Mouse (Mus musculus): ENCODE measurements around the gene Camkmt. TPM values are rescaled to one million over a fixed set of nuclear protein-coding genes. Genes with fewer than 3 reads are reported as not detected.

The Camkmt gene
- polyA plus RNA-seq, 1 experiment from 2014 or later, result 7.0 TPM

- Histone ChIP-seq H3K9me3 (replicated peaks; ENCODE audit: control insufficient read depth, low read length) (no peaks in the 10 kb centered on the region), H3K4me3 (ENCODE audit: low read depth, low read length) (no peak overlapping the region), H3K27ac (ENCODE audit: low read depth, low read length) (no peak overlapping the region), H3K4me2 (no peak overlapping the region), H3K4me1 (ENCODE audit: control insufficient read depth, insufficient read depth, low read length) (peaks cover 5% of the 10 kb centered on the region; the same call in 1 of the 2 replicates), H3K27me3 (ENCODE audit: control insufficient read depth, insufficient read depth, low read length) (no peaks in the 10 kb centered on the region), H3K36me3 (ENCODE audit: control insufficient read depth, insufficient read depth, low read length) (no peaks in the 10 kb centered on the region), H3K9ac (ENCODE audit: low read depth, low read length) (no peak overlapping the region)
- WGBS (ENCODE audit: insufficient replicate concordance), result 51% methylated on average over 10 of the region's 10 CpGs
- no peak for ATAC-seq (replicated peaks; ENCODE audit: insufficient number of reproducible peaks, low FRiP score, low TSS enrichment)
These were observed 285.2 kb downstream of the Camkmt start for GRCm38 (mm10) chr17:85375523-85375922.

DNA sequence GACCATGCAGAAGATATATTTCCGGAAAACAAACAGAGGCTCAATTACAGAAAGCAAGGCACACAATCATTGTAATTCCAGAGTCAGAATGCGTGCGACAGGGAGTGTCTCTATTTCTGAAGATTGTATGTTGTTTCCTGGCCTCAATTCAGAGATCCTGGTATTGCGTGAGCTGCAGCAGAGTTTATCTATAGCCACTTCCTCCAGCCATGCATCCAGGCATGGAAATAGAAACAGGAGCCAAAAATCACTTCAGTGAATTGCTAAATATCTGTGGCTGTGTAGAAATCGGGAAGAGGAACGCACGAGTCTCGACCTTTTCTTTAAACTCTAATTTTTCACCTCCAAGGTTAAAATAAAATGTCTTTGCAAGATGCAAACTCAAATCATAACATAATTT is 287.1 kb downstream of the Camkmt start:
- Histone ChIP-seq H3K9me3 (replicated peaks; ENCODE audit: control insufficient read depth, low read length) (no peaks in the 10 kb centered on the region), H3K4me1 (ENCODE audit: control insufficient read depth, insufficient read depth, low read length) (peaks cover 5% of the 10 kb centered on the region; the same call in 1 of the 2 replicates), H3K9ac (ENCODE audit: low read depth, low read length) (no peak overlapping the region), H3K36me3 (ENCODE audit: control insufficient read depth, insufficient read depth, low read length) (no peaks in the 10 kb centered on the region), H3K4me2 (no peak overlapping the region), H3K27me3 (ENCODE audit: control insufficient read depth, insufficient read depth, low read length) (no peaks in the 10 kb centered on the region), H3K4me3 (ENCODE audit: low read depth, low read length) (no peak overlapping the region), H3K27ac (ENCODE audit: low read depth, low read length) (no peak overlapping the region)
- 60% methylated on average over 8 of the region's 8 CpGs for WGBS (ENCODE audit: insufficient replicate concordance)
- no peak for ATAC-seq (replicated peaks; ENCODE audit: insufficient number of reproducible peaks, low FRiP score, low TSS enrichment)

DNA sequence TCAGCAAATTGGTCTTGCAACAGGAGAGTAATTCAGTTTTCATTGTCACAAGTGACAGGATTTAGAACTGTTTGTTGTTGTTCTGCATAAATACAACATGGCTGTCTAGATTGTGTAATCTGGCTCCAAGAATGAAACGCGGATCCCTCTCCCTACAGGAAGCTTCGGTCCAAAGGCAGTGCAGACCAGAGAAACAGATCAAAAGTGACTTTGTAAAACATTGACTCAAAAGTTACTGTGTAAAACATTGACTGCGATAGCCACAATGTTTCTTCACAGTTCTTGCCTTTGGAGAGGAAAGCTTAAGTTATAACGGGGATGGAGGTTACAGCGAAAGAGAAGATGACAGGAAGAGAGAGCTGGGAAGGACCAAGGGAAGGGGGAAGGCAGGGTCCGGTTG is 288.7 kb downstream of the Camkmt start:
- 87% methylated on average over 7 of the region's 7 CpGs for WGBS (ENCODE audit: insufficient replicate concordance)
- H3K36me3 ChIP-seq (ENCODE audit: control insufficient read depth, insufficient read depth, low read length), result no peaks in the 10 kb centered on the region

DNA sequence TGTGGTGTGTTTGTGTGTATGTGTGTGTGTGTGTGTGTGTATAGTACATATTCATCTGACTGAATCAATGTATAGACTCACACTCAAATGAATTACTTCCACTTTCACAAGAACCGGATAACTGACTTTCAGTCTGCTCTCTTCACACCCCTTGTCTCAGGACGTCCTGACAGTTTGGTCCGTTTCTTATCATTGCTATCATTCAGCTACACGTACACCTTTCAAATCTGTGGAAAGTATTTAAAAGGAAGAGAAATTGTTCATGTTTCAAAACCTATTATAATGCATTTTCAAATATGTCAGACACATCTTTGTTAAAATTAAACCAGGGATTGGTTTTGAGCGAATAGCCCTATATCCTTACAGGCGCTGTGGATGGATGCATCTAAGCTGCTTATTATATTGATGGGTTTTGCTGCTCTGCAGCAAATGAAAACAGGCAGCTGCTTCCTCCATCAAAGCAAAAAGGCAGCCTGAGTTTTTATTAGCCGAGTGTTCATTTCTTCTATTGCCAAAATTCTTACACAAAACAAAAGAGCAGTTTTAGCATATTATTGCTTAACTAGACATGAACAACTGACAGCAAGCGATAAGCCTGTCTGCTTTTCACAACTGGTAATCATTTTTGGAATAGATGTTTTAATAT is 291.3 kb downstream of the Camkmt start:
- Histone ChIP-seq H3K9ac (ENCODE audit: low read depth, low read length) (no peak overlapping the region), H3K4me2 (no peak overlapping the region), H3K36me3 (ENCODE audit: control insufficient read depth, insufficient read depth, low read length) (no peaks in the 10 kb centered on the region), H3K27ac (ENCODE audit: low read depth, low read length) (no peak overlapping the region), H3K27me3 (ENCODE audit: control insufficient read depth, insufficient read depth, low read length) (no peaks in the 10 kb centered on the region), H3K4me3 (ENCODE audit: low read depth, low read length) (no peak overlapping the region), H3K4me1 (ENCODE audit: control insufficient read depth, insufficient read depth, low read length) (no peaks in the 10 kb centered on the region), H3K9me3 (replicated peaks; ENCODE audit: control insufficient read depth, low read length) (no peaks in the 10 kb centered on the region)
- ATAC-seq (replicated peaks; ENCODE audit: insufficient number of reproducible peaks, low FRiP score, low TSS enrichment), result no peak
- 63% methylated on average over 8 of the region's 8 CpGs for WGBS (ENCODE audit: insufficient replicate concordance)

More for the DNA sequence above, 288.7 kb downstream of the Camkmt start:
- Histone ChIP-seq H3K9ac (ENCODE audit: low read depth, low read length) (no peak overlapping the region), H3K27ac (ENCODE audit: low read depth, low read length) (no peak overlapping the region), H3K4me1 (ENCODE audit: control insufficient read depth, insufficient read depth, low read length) (peaks cover 5% of the 10 kb centered on the region; the same call in 1 of the 2 replicates), H3K4me3 (ENCODE audit: low read depth, low read length) (no peak overlapping the region), H3K27me3 (ENCODE audit: control insufficient read depth, insufficient read depth, low read length) (no peaks in the 10 kb centered on the region), H3K4me2 (no peak overlapping the region), H3K9me3 (replicated peaks; ENCODE audit: control insufficient read depth, low read length) (no peaks in the 10 kb centered on the region)
- ATAC-seq (replicated peaks; ENCODE audit: insufficient number of reproducible peaks, low FRiP score, low TSS enrichment), result no peak

DNA sequence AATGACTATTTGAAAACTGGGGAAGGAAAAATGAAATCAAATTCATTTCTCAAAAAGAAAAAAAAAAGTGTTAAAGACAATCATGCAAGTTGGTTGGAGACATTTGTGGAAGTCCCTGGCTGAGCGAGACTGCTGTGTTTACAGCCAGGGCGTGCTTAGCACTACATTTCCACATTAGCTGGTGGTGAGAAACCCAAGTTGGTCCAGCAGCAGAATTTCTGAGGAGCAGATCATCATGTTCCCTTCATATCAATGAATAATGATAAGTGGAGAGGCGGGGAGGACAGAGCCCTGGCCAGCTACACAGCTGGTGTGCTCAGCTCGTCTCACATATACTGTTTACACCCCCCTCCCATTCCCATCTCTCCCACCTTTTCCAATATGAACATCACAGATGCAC is 292.0 kb downstream of the Camkmt start:
- H3K9ac ChIP-seq (ENCODE audit: low read depth, low read length), result no peak overlapping the region
- WGBS (ENCODE audit: insufficient replicate concordance), result 64% methylated on average over 4 of the region's 4 CpGs
- ATAC-seq (replicated peaks; ENCODE audit: insufficient number of reproducible peaks, low FRiP score, low TSS enrichment), result no peak
- no peaks in the 10 kb centered on the region for H3K27me3 ChIP-seq (ENCODE audit: control insufficient read depth, insufficient read depth, low read length)
- H3K27ac ChIP-seq (ENCODE audit: low read depth, low read length), result no peak overlapping the region
- no peaks in the 10 kb centered on the region for H3K4me1 ChIP-seq (ENCODE audit: control insufficient read depth, insufficient read depth, low read length)
- H3K4me2 ChIP-seq, result no peak overlapping the region
- no peak overlapping the region for H3K4me3 ChIP-seq (ENCODE audit: low read depth, low read length)
- H3K36me3 ChIP-seq (ENCODE audit: control insufficient read depth, insufficient read depth, low read length), result no peaks in the 10 kb centered on the region
- no peaks in the 10 kb centered on the region for H3K9me3 ChIP-seq (replicated peaks; ENCODE audit: control insufficient read depth, low read length)

DNA sequence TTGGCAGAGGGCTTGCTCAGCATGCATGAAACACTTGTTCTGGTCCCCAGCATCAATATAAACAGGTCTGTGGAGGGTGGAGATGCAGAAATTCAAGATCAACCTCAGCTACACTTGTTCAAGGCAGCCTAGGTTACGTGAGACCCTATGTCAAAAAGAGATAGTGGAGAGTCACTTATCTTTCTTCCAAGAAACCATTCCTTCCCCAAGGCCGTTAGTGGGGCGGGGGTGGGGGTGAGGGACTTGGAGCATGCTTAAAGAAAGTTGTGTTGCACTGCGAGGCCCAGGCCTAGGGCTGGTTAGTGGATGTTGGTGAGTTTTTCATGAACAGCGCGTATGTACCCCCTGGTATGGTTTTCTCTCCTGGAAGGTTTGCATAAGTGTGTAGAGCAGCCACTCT is 292.6 kb downstream of the Camkmt start:
- no peak for ATAC-seq (replicated peaks; ENCODE audit: insufficient number of reproducible peaks, low FRiP score, low TSS enrichment)
- Histone ChIP-seq H3K4me1 (ENCODE audit: control insufficient read depth, insufficient read depth, low read length) (no peaks in the 10 kb centered on the region), H3K9me3 (replicated peaks; ENCODE audit: control insufficient read depth, low read length) (no peaks in the 10 kb centered on the region), H3K27me3 (ENCODE audit: control insufficient read depth, insufficient read depth, low read length) (no peaks in the 10 kb centered on the region), H3K9ac (ENCODE audit: low read depth, low read length) (no peak overlapping the region), H3K36me3 (ENCODE audit: control insufficient read depth, insufficient read depth, low read length) (no peaks in the 10 kb centered on the region), H3K4me3 (ENCODE audit: low read depth, low read length) (no peak overlapping the region), H3K4me2 (no peak overlapping the region), H3K27ac (ENCODE audit: low read depth, low read length) (no peak overlapping the region)
- 67% methylated on average over 6 of the region's 6 CpGs for WGBS (ENCODE audit: insufficient replicate concordance)

GRCm38 (mm10) chr17:85393091-85393890 is 302.9 kb downstream of the Camkmt start:
- 85% methylated on average over 16 of the region's 16 CpGs for WGBS (ENCODE audit: insufficient replicate concordance)
- no peaks in the 10 kb centered on the region for H3K27me3 ChIP-seq (ENCODE audit: control insufficient read depth, insufficient read depth, low read length)
- H3K4me2 ChIP-seq, result no peak overlapping the region
- H3K36me3 ChIP-seq (ENCODE audit: control insufficient read depth, insufficient read depth, low read length), result no peaks in the 10 kb centered on the region
- no peak for ATAC-seq (replicated peaks; ENCODE audit: insufficient number of reproducible peaks, low FRiP score, low TSS enrichment)
- H3K4me3 ChIP-seq (ENCODE audit: low read depth, low read length), result no peak overlapping the region
- H3K9ac ChIP-seq (ENCODE audit: low read depth, low read length), result no peak overlapping the region
- no peaks in the 10 kb centered on the region for H3K4me1 ChIP-seq (ENCODE audit: control insufficient read depth, insufficient read depth, low read length)
- no peak overlapping the region for H3K27ac ChIP-seq (ENCODE audit: low read depth, low read length)
- no peaks in the 10 kb centered on the region for H3K9me3 ChIP-seq (replicated peaks; ENCODE audit: control insufficient read depth, low read length)

DNA sequence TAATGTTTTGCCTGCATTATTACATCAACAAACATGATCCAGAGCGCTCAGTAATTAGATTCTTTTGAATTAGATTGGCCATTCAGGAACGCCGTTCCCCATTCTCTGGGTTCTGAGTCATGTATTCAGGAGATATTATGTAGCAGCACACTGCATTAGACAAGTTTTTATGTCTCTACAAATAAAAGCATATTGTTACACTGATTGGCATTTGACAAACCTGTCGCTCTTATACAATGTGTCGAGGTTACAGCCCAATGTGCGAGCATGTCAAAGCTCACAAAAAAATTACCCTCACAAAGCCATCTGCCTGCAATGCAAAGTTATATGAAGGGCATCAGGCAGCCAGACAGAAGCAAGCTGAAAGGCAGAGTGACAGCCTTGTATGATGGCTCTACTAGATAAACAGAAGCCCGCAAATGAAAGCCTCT is 303.6 kb downstream of the Camkmt start:
- no peaks in the 10 kb centered on the region for H3K9me3 ChIP-seq (replicated peaks; ENCODE audit: control insufficient read depth, low read length)
- no peaks in the 10 kb centered on the region for H3K27me3 ChIP-seq (ENCODE audit: control insufficient read depth, insufficient read depth, low read length)
- ATAC-seq (replicated peaks; ENCODE audit: insufficient number of reproducible peaks, low FRiP score, low TSS enrichment), result no peak
- H3K36me3 ChIP-seq (ENCODE audit: control insufficient read depth, insufficient read depth, low read length), result no peaks in the 10 kb centered on the region
- no peak overlapping the region for H3K9ac ChIP-seq (ENCODE audit: low read depth, low read length)
- H3K4me1 ChIP-seq (ENCODE audit: control insufficient read depth, insufficient read depth, low read length), result no peaks in the 10 kb centered on the region
- H3K4me2 ChIP-seq, result no peak overlapping the region
- H3K27ac ChIP-seq (ENCODE audit: low read depth, low read length), result no peak overlapping the region
- 84% methylated on average over 7 of the region's 7 CpGs for WGBS (ENCODE audit: insufficient replicate concordance)
- H3K4me3 ChIP-seq (ENCODE audit: low read depth, low read length), result no peak overlapping the region
